Mouse (Mus musculus) v-Abl transformed pro-B cells (cell line): ENCODE measurements at regions not wholly inside any gene's neighbourhood (a gene's known extent, or its start where the extent isn't known, plus 50 kb on each side); places are given as distances from the start of the nearest gene placed in this dataset.

Experiments used
- in situ Hi-C, 2 experiments: fragments of 400-800 bp; cut with MboI; formaldehyde crosslinking; loops; one replicate each; pipeline ENCODE4 v1.15.1; 2025; ENCODE audit not compliant: unreplicated experiment in 2 of 2

GRCm38 (mm10) chr9:82712769-82713733 is 116.3 kb upstream of the Irak1bp1 start:
- in situ Hi-C loops: no loop called here

DNA sequence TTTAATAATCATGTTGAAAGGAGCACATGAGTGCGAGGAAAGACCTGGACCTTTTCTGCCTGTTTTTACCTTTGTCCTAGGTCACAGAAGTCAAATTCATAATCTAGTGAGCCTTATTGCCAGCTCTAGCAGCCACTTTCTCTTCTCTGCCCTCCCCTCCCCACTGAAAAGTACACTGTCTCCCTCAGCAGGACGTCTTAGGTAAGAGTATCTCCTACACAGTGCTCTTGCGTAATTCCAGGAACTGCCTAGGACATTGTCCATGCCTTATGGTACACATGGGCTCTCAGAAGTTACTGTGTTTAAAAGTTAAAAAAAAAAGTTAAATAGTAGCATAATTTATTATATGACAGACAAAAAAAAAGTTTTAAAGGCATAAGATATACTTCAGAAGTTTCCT is 100.7 kb upstream of the Irak1bp1 start:
- in situ Hi-C loops: no loop called here

GRCm38 (mm10) chr9:82729646-82730045 is 99.7 kb upstream of the Irak1bp1 start:
- in situ Hi-C loops: no loop called here

DNA sequence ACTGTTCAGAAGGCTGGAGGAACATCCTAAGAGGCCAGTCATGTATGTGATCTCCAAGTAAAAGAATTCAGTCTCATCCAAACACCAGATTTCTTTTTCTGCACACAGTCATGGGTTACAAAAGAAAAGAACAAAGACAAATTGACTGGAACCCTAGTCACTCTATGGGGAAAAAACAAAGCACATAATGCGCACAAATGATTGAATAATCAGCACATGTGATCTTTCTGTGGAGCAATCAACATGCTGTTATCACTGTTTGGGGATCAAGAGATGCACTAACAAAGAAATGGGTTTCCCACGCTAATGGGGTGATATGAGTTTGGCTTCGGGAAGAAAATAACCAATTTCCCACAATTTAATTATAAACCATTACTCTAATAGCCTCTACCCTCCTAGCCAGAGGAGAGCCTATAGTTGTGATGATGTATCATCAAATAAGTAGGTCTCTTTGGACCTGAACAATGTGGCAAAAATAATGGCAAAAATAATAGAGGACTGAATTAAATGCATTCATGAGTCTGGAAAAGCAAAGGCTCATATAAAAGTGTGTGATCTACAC is 96.2 kb upstream of the Irak1bp1 start:
- in situ Hi-C loops: no loop called here

- in situ Hi-C loops: no loop called here
Observed at GRCm38 (mm10) chr9:82734959-82735358, 94.4 kb upstream of the Irak1bp1 start.

DNA sequence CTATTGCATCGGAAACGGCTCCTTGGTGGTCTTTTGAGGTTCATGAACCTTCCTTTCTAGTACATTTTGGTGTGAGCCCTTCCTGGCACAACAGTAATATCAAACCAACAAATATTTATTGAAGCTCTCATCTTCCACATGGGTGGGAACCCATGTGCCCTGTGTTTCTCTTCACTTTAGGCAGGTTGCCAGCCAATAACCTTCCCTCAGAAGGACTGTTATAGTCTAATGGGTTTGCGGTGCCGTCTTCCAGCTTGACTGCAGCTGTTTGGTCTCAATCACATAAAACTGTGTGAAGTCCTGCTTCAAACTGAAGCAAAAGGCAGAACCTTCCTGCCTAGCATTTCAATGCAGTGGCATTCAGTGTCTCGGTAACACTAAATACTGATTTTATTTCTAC is 69.4 kb upstream of the Irak1bp1 start:
- in situ Hi-C loops: no loop called here

- in situ Hi-C loops: no loop called here
Observed at GRCm38 (mm10) chr9:82760682-82761468, 68.5 kb upstream of the Irak1bp1 start.

- in situ Hi-C loops: no loop called here
Observed at GRCm38 (mm10) chr9:82763651-82764050, 65.7 kb upstream of the Irak1bp1 start.
